Mouse (Mus musculus) lung, postnatal 0 days (tissue): Measurements from ENCODE around the gene Farp1.

Experiments
- CTCF ChIP-seq: IDR thresholded peaks from 2 replicates; pipeline ENCODE4 v1.5.1; 2016; ENCODE audit warnings: antibody characterized with exemption, mild to moderate bottlenecking
- EP300 ChIP-seq: IDR thresholded peaks from 2 replicates; pipeline ENCODE4 v1.6.1; 2016; ENCODE audit warnings: antibody characterized with exemption, mild to moderate bottlenecking, control low read depth

DNA sequence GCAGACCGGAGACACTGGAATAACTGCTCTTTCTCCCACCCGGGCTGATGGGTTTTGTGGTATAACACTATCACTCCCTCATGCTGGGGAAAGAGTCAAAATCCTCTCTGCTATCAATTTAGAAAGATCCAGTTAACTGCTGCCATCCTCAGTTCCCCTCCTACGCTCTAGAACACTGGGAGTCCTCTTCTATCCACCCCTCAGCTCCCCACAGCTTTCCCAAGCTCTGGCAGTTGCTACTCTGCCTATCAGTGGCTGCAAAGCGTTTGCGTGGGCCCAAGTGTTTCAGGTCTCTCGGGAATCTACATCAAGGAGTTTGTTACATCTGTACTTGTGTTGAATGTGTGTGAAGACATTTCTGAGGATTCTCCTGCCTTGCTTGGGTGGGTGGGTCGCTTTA lies 287.6 kb downstream of the Farp1 start:
- TF ChIP-seq CTCF (no peak), EP300 (no peak)
